Mouse (Mus musculus): ENCODE data around the gene Cubn.

The Cubn gene

DNA sequence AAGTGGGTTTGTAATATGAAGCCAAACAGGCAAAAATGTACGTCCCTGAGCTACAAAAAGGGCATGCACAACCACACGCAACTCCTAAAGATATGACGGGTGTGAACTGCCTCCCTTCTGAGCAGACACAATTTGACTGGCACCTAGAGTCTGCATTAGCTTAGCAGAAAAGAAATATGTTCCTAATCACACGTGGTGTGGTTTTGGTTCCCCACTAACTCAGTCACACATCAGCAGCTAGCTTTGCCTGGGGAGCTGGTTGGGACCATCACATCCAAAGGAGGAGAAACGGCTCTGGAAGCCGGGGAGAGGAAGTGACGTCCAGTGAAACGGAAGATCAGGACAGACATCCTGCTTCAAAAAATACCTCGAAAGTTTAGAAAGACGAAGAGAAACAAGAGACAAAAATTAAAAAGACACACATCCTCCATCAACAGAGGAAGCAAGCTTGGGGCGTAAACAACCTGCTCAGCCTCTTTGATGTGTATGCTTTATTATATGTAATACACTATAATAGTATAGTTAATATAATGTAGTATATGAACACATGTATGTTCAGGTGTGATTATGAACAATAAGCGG lies 258.3 kb downstream of the Cubn start:
- no peak for DNase-seq

DNA sequence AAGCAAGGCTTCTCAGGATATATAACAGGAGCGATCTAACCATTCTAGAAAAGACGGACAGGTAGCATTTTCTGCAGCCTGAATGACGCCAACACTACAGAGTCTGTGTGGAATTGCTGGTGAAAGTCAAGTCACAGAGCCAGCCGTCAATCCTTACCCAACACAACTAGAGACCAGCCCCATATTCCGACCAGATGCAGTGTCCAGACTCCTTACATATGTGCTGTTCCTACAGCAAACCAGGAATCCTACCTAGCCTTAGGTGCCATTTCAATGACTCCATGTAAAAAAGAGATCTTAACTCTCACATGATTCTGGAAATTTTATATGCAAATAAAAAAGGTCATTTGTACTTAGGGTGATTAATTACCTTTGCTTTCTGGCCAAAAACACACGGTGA lies 259.3 kb downstream of the Cubn start:
- DNase-seq: no peak

DNA sequence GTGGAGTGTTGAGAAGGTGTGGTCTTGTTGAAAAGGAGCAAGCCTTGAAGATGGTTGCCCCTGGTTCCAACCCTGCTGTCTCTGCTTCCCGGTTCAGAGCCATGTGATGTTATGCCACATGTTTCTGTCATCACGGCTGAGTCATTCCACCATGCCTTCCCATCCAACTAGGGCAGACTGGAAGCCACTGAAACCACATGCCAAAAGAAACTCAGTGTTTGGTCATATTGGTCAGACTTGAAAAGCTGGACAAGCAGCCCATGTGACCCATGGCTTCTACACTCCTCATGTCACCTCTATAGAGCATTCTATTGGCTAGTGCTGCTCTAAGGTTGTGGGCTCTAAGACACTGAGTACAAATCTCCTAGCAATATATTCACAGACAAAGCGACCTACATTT lies 261.9 kb downstream of the Cubn start:
- DNase-seq: no peak
